Mouse (Mus musculus): ENCODE results near the gene Cers6.

Gene Cers6

GRCm38 (mm10) chr2:68884573-68884972 lies 23.3 kb downstream of the Cers6 start:
- DNase-seq (ENCODE audit: low spot score), result no peak

- DNase-seq (ENCODE audit: low spot score), result no peak
Measured at GRCm38 (mm10) chr2:68885206-68885605, 24.0 kb downstream of the Cers6 start.

GRCm38 (mm10) chr2:68885766-68886496 lies 24.7 kb downstream of the Cers6 start:
- no peak for DNase-seq (ENCODE audit: low spot score)

- DNase-seq (ENCODE audit: low spot score), result no peak
Measured at GRCm38 (mm10) chr2:68886661-68887060, 25.4 kb downstream of the Cers6 start.

- DNase-seq (ENCODE audit: low spot score), result no peak
Measured at GRCm38 (mm10) chr2:68888094-68888705, 27.0 kb downstream of the Cers6 start.

- DNase-seq (ENCODE audit: low spot score), result no peak
Measured at GRCm38 (mm10) chr2:68889661-68890170, 28.5 kb downstream of the Cers6 start.

- DNase-seq (ENCODE audit: low spot score), result no peak
Measured at GRCm38 (mm10) chr2:68892476-68892875, 31.2 kb downstream of the Cers6 start.

- no peak for DNase-seq (ENCODE audit: low spot score)
Measured at GRCm38 (mm10) chr2:68895044-68895764, 34.0 kb downstream of the Cers6 start.

- no peak for DNase-seq (ENCODE audit: low spot score)
Measured at GRCm38 (mm10) chr2:68896196-68896595, 35.0 kb downstream of the Cers6 start.

- DNase-seq (ENCODE audit: low spot score), result no peak
Measured at GRCm38 (mm10) chr2:68899770-68900521, 38.7 kb downstream of the Cers6 start.

GRCm38 (mm10) chr2:68900640-68901378 lies 39.6 kb downstream of the Cers6 start:
- DNase-seq (ENCODE audit: low spot score), result peak; percentile 11

- DNase-seq (ENCODE audit: low spot score), result no peak
Measured at GRCm38 (mm10) chr2:68901708-68902107, 40.5 kb downstream of the Cers6 start.

- no peak for DNase-seq (ENCODE audit: low spot score)
Measured at GRCm38 (mm10) chr2:68902546-68902945, 41.3 kb downstream of the Cers6 start.

- DNase-seq (ENCODE audit: low spot score), result no peak
Measured at GRCm38 (mm10) chr2:68906921-68907320, 45.7 kb downstream of the Cers6 start.

- DNase-seq (ENCODE audit: low spot score), result no peak
Measured at GRCm38 (mm10) chr2:68907721-68908463, 46.7 kb downstream of the Cers6 start.

- no peak for DNase-seq (ENCODE audit: low spot score)
Measured at GRCm38 (mm10) chr2:68910727-68911126, 49.5 kb downstream of the Cers6 start.

- no peak for DNase-seq (ENCODE audit: low spot score)
Measured at GRCm38 (mm10) chr2:68911587-68912483, 50.6 kb downstream of the Cers6 start.

- no peak for DNase-seq (ENCODE audit: low spot score)
Measured at GRCm38 (mm10) chr2:68915742-68916141, 54.5 kb downstream of the Cers6 start.

- DNase-seq (ENCODE audit: low spot score), result no peak
Measured at GRCm38 (mm10) chr2:68916299-68916698, 55.1 kb downstream of the Cers6 start.

GRCm38 (mm10) chr2:68917010-68917409 lies 55.8 kb downstream of the Cers6 start:
- DNase-seq (ENCODE audit: low spot score), result no peak

Data from MN1 (cell line).